Mouse (Mus musculus) liver, embryonic 14.5 days (tissue): Measurements from ENCODE around the gene Prkci.

Source experiments
- CTCF ChIP-seq: IDR thresholded peaks from 2 replicates; pipeline ENCODE4 v1.5.1; 2016; ENCODE audit warnings: antibody characterized with exemption, low read depth, control low read depth
- EP300 ChIP-seq: IDR thresholded peaks from 2 replicates; pipeline ENCODE4 v1.6.1; 2016; ENCODE audit warnings: antibody characterized with exemption, low read depth

GRCm38 (mm10) chr3:31000018-31000407 lies 4.5 kb downstream of the Prkci start:
- no peak for TF ChIP-seq CTCF
- TF ChIP-seq EP300 = no peak
